Mouse (Mus musculus): ENCODE results near the gene Hira. TPM values are rescaled to one million over a fixed set of nuclear protein-coding genes. Genes with fewer than 3 reads are reported as not detected.
"Not testable (repeated sequence)": the region's sequence is repeated elsewhere in the genome, so short reads cannot be mapped to it uniquely, and the experiment has no call there.

Hira gene
- polyA plus RNA-seq, 1 experiment from 2014 or later: 5.7 TPM

DNA sequence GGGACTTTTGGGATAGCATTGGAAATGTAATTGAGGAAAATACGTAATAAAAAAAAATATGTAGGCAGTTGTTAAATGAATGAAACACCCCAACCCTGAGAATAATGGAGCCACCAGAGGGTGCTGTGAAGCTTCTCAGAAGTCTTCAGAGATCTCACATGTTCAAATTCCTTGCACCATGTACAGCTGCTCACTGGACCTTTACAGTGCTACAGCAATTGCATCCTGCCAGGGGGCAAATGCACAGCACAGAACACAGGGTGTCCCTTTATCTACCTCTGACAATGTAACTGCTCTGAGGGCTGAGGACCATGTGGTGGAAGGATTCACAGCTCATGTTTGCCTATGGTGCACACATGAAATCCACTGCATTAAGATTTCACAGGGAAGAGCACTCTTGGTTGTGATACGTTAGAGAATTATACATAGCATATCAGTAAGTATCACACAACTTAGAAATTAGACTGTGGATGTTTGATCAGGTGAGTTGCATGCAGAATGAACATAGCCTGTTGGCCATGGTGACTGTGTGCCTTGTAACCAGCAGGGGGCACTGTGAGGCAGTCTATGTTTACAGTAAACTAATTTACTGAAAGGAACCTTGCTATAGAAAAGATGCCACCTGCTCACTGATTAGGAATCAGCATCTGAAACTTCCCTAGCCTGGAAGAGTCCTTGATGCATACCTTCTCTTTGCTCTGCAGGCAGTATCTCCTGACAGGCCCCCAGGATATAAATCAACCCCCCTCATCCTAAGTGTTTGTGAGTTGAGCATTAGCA is 126.0 kb downstream of the Hira start:
- H3K27ac ChIP-seq (replicated peaks); DNase-seq (ENCODE audit: low spot score); H3K4me2 ChIP-seq (replicated peaks; ENCODE audit: low read depth); H3K36me3 ChIP-seq (ENCODE audit: control insufficient read depth, insufficient read depth, low read length); H3K4me3 ChIP-seq (ENCODE audit: low read depth, low read length); H3K27me3 ChIP-seq (ENCODE audit: control insufficient read depth, insufficient read depth, low read length); H3K4me1 ChIP-seq (replicated peaks; ENCODE audit: control insufficient read depth, insufficient read depth); ATAC-seq (ENCODE audit: low FRiP score, low TSS enrichment); H3K9me3 ChIP-seq (ENCODE audit: control insufficient read depth, low read length); H3K9ac ChIP-seq (ENCODE audit: low read length): not testable (repeated sequence)
- 28% methylated on average over 2 of the region's 2 CpGs for WGBS
- TF ChIP-seq CTCF (IDR thresholded peaks at IDR 0.05; ENCODE audit: low read depth): peak; percentile 61

DNA sequence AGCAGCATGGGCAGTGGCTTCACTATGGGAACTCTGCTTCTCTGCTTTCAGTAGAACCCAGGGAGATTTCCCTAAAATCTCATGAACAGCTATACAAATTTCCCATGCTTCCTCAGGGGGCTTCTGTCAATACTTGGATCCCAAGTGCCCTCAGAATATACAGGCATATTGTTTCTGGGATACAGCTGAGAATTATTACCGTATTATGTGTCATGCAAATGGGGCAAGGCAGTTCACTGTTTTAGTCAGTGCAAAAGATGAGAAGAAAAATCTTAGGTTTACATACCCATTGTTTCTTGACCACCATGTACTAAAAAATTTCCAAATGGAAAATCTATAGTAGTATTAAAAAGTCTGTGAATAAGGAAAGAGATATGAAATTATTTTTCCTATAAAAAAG is 126.9 kb downstream of the Hira start:
- DNase-seq (ENCODE audit: low spot score) (no peak), ATAC-seq (ENCODE audit: low FRiP score, low TSS enrichment) (no peak)
- no peaks in the 10 kb centered on the region for H3K4me1 ChIP-seq (replicated peaks; ENCODE audit: control insufficient read depth, insufficient read depth)
- WGBS: 74% methylated on average over 1 of the region's 1 CpGs
- no peaks in the 10 kb centered on the region for H3K36me3 ChIP-seq (ENCODE audit: control insufficient read depth, insufficient read depth, low read length)
- H3K27me3 ChIP-seq (ENCODE audit: control insufficient read depth, insufficient read depth, low read length): no peaks in the 10 kb centered on the region
- H3K4me3 ChIP-seq (ENCODE audit: low read depth, low read length): no peak overlapping the region
- H3K27ac ChIP-seq (replicated peaks): no peak overlapping the region
- H3K9me3 ChIP-seq (ENCODE audit: control insufficient read depth, low read length): no peaks in the 10 kb centered on the region
- no peak overlapping the region for H3K4me2 ChIP-seq (replicated peaks; ENCODE audit: low read depth)
- no peak overlapping the region for H3K9ac ChIP-seq (ENCODE audit: low read length)
- TF ChIP-seq CTCF (IDR thresholded peaks at IDR 0.05; ENCODE audit: low read depth) (no peak), EP300 (optimal IDR thresholded peaks at IDR 0.05) (no peak)

GRCm38 (mm10) chr16:19005298-19005697 is 128.5 kb downstream of the Hira start:
- Histone ChIP-seq H3K36me3 (ENCODE audit: control insufficient read depth, insufficient read depth, low read length) (no peaks in the 10 kb centered on the region), H3K27ac (replicated peaks) (no peak overlapping the region), H3K9me3 (ENCODE audit: control insufficient read depth, low read length) (no peaks in the 10 kb centered on the region), H3K27me3 (ENCODE audit: control insufficient read depth, insufficient read depth, low read length) (no peaks in the 10 kb centered on the region), H3K9ac (ENCODE audit: low read length) (no peak overlapping the region), H3K4me1 (replicated peaks; ENCODE audit: control insufficient read depth, insufficient read depth) (no peaks in the 10 kb centered on the region), H3K4me3 (ENCODE audit: low read depth, low read length) (no peak overlapping the region), H3K4me2 (replicated peaks; ENCODE audit: low read depth) (no peak overlapping the region)
- 64% methylated on average over 3 of the region's 3 CpGs for WGBS
- no peak for DNase-seq (ENCODE audit: low spot score)
- TF ChIP-seq EP300 (optimal IDR thresholded peaks at IDR 0.05): no peak
- no peak for TF ChIP-seq CTCF (IDR thresholded peaks at IDR 0.05; ENCODE audit: low read depth)
- no peak for ATAC-seq (ENCODE audit: low FRiP score, low TSS enrichment)

- no peak for TF ChIP-seq EP300 (optimal IDR thresholded peaks at IDR 0.05)
- no peak for TF ChIP-seq CTCF (IDR thresholded peaks at IDR 0.05; ENCODE audit: low read depth)
- Histone ChIP-seq H3K4me1 (replicated peaks; ENCODE audit: control insufficient read depth, insufficient read depth) (no peaks in the 10 kb centered on the region), H3K4me2 (replicated peaks; ENCODE audit: low read depth) (no peak overlapping the region), H3K27me3 (ENCODE audit: control insufficient read depth, insufficient read depth, low read length) (no peaks in the 10 kb centered on the region), H3K36me3 (ENCODE audit: control insufficient read depth, insufficient read depth, low read length) (no peaks in the 10 kb centered on the region), H3K27ac (replicated peaks) (no peak overlapping the region), H3K9ac (ENCODE audit: low read length) (no peak overlapping the region), H3K9me3 (ENCODE audit: control insufficient read depth, low read length) (no peaks in the 10 kb centered on the region), H3K4me3 (ENCODE audit: low read depth, low read length) (no peak overlapping the region)
- ATAC-seq (ENCODE audit: low FRiP score, low TSS enrichment) (no peak), DNase-seq (ENCODE audit: low spot score) (no peak)
- 71% methylated on average over 1 of the region's 1 CpGs for WGBS
Observed at GRCm38 (mm10) chr16:19006715-19007114, 129.9 kb downstream of the Hira start.

- not testable (repeated sequence) for DNase-seq (ENCODE audit: low spot score); H3K27me3 ChIP-seq (ENCODE audit: control insufficient read depth, insufficient read depth, low read length); H3K36me3 ChIP-seq (ENCODE audit: control insufficient read depth, insufficient read depth, low read length); H3K4me3 ChIP-seq (ENCODE audit: low read depth, low read length); H3K27ac ChIP-seq (replicated peaks); H3K9me3 ChIP-seq (ENCODE audit: control insufficient read depth, low read length); H3K4me1 ChIP-seq (replicated peaks; ENCODE audit: control insufficient read depth, insufficient read depth); H3K4me2 ChIP-seq (replicated peaks; ENCODE audit: low read depth); H3K9ac ChIP-seq (ENCODE audit: low read length); ATAC-seq (ENCODE audit: low FRiP score, low TSS enrichment)
- WGBS: 36% methylated on average over 1 of the region's 1 CpGs
Observed at GRCm38 (mm10) chr16:19007186-19007591, 130.4 kb downstream of the Hira start.

DNA sequence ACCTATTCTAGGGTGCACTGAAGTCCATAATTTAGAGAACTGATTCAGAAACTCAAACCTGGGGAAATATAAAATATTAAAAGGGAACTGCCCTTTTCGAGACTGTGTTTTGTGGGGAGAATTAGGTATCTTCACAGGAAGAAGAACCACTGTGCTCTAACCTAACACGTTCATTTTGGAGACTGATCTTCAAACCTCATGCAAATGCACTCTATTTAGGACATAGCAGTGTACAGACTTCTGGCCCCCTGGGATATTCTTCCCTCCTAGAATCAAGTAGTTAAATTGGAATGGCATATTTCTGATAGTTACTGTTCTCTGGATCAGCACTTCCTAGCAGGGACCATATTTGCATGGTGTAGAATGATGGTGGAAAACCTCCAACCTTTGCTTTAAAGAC is 133.9 kb downstream of the Hira start:
- Histone ChIP-seq H3K4me2 (replicated peaks; ENCODE audit: low read depth) (no peak overlapping the region), H3K27ac (replicated peaks) (no peak overlapping the region), H3K9ac (ENCODE audit: low read length) (no peak overlapping the region), H3K36me3 (ENCODE audit: control insufficient read depth, insufficient read depth, low read length) (no peaks in the 10 kb centered on the region), H3K4me1 (replicated peaks; ENCODE audit: control insufficient read depth, insufficient read depth) (no peaks in the 10 kb centered on the region), H3K27me3 (ENCODE audit: control insufficient read depth, insufficient read depth, low read length) (no peaks in the 10 kb centered on the region), H3K4me3 (ENCODE audit: low read depth, low read length) (no peak overlapping the region), H3K9me3 (ENCODE audit: control insufficient read depth, low read length) (no peaks in the 10 kb centered on the region)
- ATAC-seq (ENCODE audit: low FRiP score, low TSS enrichment): no peak
- TF ChIP-seq CTCF (IDR thresholded peaks at IDR 0.05; ENCODE audit: low read depth) (no peak), EP300 (optimal IDR thresholded peaks at IDR 0.05) (no peak)
- 67% methylated on average over 2 of the region's 2 CpGs for WGBS
- no peak for DNase-seq (ENCODE audit: low spot score)

All from stomach, postnatal 0 days (tissue).